Mouse (Mus musculus) T-cell, adult 2 months (primary cell): ENCODE data around the gene 4930449I24Rik.
"Not testable (repeated sequence)": the region's sequence is repeated elsewhere in the genome, so short reads cannot be mapped to it uniquely, and the experiment has no call there.

Source experiments
- DNase-seq: peaks from one replicate; pipeline ENCODE4 v3.0.0; 2022; ENCODE audit warnings: low spot score

The 4930449I24Rik gene

DNA sequence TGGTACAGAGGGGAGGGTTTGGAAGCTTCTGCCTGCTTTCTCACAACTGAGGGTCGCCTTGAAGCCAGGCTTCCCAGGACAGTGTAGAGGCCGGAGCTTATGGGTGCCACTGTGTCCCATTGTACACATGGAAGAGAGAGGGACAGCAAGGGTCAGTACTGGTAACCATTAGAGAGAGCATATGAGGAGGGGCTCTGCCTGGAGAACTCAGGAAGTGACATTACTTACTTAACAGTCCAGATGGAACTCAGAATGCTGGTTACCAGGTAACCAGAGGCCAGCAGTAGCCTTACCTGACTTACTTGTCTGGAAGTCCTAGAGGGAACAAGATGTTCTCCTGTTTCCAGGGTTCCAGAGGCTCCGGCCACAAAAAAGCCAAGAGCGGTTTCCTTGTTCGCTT lies at the start of gene 4930449I24Rik:
Gene 4930449I24Rik (plus strand): TSS at position 301 of the 400 bp plus-strand sequence.
- DNase-seq = not testable (repeated sequence)

DNA sequence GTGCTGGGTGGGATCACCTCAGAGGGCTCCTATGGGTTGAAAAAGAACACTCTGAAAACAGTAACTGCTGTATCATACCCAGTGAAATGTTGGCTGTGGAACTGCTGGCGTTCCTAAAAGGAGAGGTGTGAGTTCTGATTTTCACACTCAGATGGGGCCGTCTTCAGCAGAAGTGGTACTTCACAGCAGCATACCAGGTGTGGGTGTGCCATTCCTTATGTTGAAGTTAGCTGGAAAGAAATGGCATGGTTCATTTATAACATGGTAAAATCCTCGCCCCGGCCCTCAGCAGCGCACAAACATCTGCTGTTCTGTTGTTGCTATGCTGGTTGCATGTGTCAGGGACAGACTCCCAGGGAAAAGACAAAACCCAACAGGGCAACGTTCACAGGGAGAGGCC lies 48.6 kb upstream of the 4930449I24Rik start:
- DNase-seq = no peak

DNA sequence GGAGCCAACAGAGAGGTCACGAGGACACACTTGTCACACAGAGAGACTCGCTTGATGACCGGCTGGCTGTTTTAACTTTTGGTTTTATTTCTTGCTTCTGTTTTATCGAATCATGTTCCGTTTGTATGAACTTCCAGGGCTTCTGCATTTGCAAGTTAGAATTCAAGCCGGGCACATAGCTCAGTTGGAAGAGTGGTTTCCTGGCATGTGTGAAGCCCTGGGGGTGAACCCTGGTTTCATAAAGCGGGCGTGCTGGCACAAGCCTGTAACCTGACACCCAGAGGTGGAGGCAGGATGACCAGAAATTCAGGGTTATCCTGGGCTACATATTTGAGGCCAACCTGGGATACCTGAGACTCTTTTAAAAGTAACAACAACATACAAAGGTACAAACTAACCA lies 40.6 kb upstream of the 4930449I24Rik start:
- DNase-seq = no peak

DNA sequence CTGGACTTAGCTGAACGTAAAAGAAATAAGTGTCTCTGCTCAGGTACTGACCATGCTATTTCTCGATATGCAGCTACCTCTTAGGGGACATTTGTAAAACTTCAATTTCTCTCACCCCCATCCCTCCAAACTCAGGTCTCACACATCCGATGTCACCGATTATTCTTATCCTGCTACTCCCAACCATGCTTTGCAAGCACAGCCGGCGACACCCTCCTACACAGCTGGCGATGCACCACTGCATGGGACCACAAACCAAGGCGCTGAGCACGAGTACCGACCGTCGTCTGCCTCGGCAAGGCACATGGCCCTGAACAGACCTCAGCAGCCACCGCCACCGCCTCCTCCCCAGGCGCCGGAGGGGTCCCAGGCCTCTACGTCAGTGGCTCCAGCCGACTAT lies 35.5 kb upstream of the 4930449I24Rik start:
- no peak for DNase-seq

DNA sequence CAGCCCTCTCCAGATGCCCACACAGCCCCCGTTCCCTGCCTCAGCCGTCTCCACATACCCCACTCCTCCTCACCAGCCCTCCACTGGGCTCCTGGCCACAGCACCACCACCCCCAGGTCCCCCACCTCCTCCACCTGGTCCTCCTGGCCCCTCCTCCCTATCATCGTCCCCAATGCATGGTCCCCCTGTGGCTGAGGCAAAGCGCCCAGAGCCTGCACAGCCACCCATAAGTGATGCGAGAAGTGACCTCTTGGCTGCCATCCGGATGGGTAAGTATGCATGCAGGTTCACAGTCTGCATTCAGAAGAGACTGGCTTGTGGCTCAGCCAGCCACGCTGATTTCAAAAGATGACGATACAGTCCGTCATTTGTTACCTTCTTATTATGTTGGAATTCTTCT lies 33.9 kb upstream of the 4930449I24Rik start:
- no peak for DNase-seq

DNA sequence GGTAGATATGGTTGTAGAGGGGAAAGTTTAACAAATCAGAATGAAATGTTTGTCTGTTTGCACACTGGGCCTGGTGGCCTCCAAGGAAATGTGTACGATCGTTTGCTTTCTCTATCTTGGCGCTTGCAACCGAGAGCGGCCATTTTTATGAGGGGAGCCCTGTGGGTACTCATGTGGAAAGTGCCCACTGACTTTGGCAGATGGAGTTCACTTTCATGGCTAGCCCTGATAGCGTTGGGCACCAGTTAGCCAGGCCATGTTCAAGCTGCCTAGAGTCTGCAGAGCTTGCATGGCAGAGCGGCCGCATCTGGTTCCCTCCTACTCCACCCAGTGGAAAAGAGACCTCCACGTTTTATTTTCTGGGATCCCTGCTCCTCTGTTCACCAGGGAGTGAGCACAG lies 31.4 kb upstream of the 4930449I24Rik start:
- DNase-seq = no peak

DNA sequence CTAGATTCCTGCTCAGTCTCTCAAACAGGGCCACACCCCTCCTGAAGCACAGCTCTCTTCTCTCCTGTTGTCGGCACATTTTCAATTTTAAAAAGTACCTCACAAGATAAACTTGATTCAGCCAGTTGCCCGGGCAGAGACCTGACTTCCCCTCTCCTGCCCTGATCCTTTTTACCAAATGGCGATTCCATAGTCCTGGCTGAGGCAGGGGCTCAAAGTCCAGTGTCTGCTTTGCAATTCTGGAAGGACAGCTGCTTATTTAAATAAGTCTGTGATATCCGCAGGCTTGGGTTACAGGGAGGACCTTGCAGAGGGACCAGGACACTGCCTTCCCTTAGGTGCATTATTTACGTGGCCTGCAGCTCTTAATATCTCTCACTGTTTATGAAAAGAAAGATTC lies 30.9 kb upstream of the 4930449I24Rik start:
- no peak for DNase-seq

DNA sequence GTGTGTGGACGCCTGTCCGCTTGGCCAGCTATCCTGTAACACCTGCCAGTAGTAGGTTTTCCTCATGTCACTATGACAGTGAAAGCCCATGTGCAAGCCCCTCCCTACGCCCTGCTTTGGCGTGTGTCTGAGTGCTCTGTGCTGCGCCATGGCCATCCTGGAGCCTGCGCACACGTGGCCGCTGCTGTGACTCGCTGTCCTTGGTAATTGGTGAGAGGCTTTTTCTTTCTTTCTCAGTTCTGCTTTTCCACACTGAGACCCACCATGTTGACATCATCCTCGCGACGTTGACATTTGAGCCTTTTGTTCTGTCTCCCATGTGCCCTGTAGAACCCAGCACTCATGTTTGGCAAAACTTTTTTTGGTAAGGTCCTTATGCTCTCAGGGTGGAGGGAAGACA lies 30.4 kb upstream of the 4930449I24Rik start:
- no peak for DNase-seq

DNA sequence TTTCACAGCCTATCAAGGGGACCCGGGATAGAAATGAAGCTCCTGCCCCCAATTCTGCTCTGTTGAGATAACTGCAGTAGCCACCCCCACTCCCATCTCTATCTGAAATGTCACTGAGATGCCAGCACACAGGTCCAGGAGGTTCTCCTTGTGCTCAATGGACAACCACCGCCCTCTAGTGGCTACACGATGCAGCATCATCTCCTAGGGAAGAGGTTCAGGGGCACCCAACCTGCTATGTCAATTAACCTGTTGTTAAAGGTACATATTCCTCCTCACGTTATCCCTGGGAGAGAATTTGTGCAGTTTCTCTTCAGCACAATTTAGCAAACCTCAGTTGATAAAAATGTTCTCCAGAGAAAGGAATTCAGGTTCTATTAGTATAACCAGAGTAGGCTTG lies 22.6 kb upstream of the 4930449I24Rik start:
- not testable (repeated sequence) for DNase-seq

DNA sequence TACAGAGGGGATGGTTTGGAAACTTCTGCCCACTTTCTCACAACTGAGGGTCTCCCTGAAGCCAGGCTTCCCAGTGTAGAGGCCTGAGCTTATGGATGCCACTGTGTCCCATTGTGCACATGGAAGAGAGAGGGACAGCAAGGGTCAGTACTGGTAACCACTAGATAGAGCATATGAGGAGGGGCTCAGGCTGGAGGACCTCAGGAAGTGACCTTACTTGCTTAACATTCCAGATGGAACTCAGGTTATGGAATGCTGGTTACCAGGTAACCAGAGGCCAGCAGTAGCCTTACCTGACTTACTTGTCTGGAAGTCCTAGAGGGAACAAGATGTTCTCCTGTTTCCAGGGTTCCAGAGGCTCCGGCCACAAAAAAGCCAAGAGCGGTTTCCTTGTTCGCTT lies 20.5 kb upstream of the 4930449I24Rik start, which contains the start of gene Gm6408:
Gene Gm6408 (plus strand): TSS at position 301 of the 400 bp plus-strand sequence.
- DNase-seq = not testable (repeated sequence)

DNA sequence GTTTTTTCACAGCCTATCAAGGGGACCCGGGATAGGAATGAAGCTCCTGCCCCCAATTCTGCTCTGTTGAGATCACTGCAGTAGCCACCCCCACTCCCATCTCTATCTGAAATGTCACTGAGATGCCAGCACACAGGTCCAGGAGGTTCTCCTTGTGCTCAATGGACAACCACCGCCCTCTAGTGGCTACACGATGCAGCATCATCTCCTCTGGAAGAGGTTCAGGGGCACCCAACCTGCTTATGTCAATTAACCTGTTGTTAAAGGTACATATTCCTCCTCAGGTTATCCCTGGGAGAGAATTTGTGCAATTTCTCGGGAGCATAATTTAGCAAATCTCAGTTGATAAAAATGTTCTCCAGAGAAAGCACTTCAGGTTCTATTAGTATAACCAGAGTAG lies 13.2 kb upstream of the 4930449I24Rik start:
- DNase-seq = not testable (repeated sequence)

DNA sequence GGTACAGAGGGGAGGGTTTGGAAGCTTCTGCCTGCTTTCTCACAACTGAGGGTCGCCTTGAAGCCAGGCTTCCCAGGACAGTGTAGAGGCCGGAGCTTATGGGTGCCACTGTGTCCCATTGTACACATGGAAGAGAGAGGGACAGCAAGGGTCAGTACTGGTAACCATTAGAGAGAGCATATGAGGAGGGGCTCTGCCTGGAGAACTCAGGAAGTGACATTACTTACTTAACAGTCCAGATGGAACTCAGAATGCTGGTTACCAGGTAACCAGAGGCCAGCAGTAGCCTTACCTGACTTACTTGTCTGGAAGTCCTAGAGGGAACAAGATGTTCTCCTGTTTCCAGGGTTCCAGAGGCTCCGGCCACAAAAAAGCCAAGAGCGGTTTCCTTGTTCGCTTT lies 11.1 kb upstream of the 4930449I24Rik start, which contains the start of gene Gm6370:
Gene Gm6370 (plus strand): TSS at position 301 of the 400 bp plus-strand sequence.
- not testable (repeated sequence) for DNase-seq

DNA sequence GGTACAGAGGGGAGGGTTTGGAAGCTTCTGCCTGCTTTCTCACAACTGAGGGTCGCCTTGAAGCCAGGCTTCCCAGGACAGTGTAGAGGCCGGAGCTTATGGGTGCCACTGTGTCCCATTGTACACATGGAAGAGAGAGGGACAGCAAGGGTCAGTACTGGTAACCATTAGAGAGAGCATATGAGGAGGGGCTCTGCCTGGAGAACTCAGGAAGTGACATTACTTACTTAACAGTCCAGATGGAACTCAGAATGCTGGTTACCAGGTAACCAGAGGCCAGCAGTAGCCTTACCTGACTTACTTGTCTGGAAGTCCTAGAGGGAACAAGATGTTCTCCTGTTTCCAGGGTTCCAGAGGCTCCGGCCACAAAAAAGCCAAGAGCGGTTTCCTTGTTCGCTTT lies 11.6 kb downstream of the 4930449I24Rik start, which contains the start of gene Gm3402:
Gene Gm3402 (plus strand): TSS at position 301 of the 400 bp plus-strand sequence.
- DNase-seq = not testable (repeated sequence)

DNA sequence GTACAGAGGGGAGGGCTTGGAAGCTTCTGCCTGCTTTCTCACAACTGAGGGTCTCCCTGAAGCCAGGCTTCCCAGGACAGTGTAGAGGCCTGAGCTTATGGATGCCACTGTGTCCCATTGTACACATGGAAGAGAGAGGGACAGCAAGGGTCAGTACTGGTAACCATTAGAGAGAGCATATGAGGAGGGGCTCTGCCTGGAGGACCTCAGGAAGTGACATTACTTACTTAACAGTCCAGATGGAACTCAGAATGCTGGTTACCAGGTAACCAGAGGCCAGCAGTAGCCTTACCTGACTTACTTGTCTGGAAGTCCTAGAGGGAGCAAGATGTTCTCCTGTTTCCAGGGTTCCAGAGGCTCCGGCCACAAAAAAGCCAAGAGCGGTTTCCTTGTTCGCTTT lies 23.3 kb downstream of the 4930449I24Rik start, which contains the start of gene Gm3404:
Gene Gm3404 (plus strand): TSS at position 301 of the 400 bp plus-strand sequence.
- not testable (repeated sequence) for DNase-seq

DNA sequence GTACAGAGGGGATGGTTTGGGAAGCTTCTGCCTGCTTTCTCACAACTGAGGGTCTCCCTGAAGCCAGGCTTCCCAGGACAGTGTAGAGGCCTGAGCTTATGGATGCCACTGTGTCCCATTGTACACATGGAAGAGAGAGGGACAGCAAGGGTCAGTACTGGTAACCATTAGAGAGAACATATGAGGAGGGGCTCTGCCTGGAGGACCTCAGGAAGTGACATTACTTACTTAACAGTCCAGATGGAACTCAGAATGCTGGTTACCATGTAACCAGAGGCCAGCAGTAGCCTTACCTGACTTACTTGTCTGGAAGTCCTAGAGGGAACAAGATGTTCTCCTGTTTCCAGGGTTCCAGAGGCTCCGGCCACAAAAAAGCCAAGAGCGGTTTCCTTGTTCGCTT lies 35.1 kb downstream of the 4930449I24Rik start, which contains the start of gene Gm3409:
Gene Gm3409 (plus strand): TSS at position 301 of the 400 bp plus-strand sequence.
- DNase-seq = not testable (repeated sequence)
